Mouse (Mus musculus): ENCODE results near the gene Ifnl3. TPM values are rescaled to one million over a fixed set of nuclear protein-coding genes. Genes with fewer than 3 reads are reported as not detected.

Gene Ifnl3
- polyA plus RNA-seq, 1 experiment from 2014 or later = not detected

GRCm38 (mm10) chr7:28547154-28547553 is 24.5 kb downstream of the Ifnl3 start, which contains the start of gene Nccrp1:
Nccrp1 (minus strand) TSS chr7:28547254.
- no peak for ATAC-seq (ENCODE audit: insufficient number of reproducible peaks, insufficient read depth, low FRiP score, low TSS enrichment)
- 11% methylated on average over 5 of the region's 5 CpGs for WGBS
- Histone ChIP-seq H3K9ac (peak within 1 kb of the TSS; percentile 33), H3K4me3 (peak within 1 kb of the TSS; percentile 29), H3K27ac (no peak within 1 kb of the TSS), H3K4me2 (replicated peaks) (peak within 1 kb of the TSS; percentile 48), H3K9me3 (no peaks in the 10 kb centered on the region), H3K4me1 (peaks cover 15% of the 10 kb centered on the region), H3K27me3 (peaks cover 50% of the 10 kb centered on the region), H3K36me3 (no peaks in the 10 kb centered on the region)

GRCm38 (mm10) chr7:28547628-28548027 is 25.0 kb downstream of the Ifnl3 start:
- Histone ChIP-seq H3K9me3 (no peaks in the 10 kb centered on the region), H3K4me3 (no peak overlapping the region), H3K27me3 (peaks cover 50% of the 10 kb centered on the region), H3K36me3 (no peaks in the 10 kb centered on the region), H3K9ac (no peak overlapping the region), H3K4me1 (peaks cover 15% of the 10 kb centered on the region), H3K27ac (no peak overlapping the region), H3K4me2 (replicated peaks) (no peak overlapping the region)
- ATAC-seq (ENCODE audit: insufficient number of reproducible peaks, insufficient read depth, low FRiP score, low TSS enrichment) = no peak
- 62% methylated on average over 7 of the region's 7 CpGs for WGBS

- 92% methylated on average over 6 of the region's 6 CpGs for WGBS
- no peak for ATAC-seq (ENCODE audit: insufficient number of reproducible peaks, insufficient read depth, low FRiP score, low TSS enrichment)
- H3K9me3 ChIP-seq = no peaks in the 10 kb centered on the region
Observed at GRCm38 (mm10) chr7:28553076-28553475, 30.4 kb downstream of the Ifnl3 start.

GRCm38 (mm10) chr7:28555939-28556535 is 33.4 kb downstream of the Ifnl3 start:
- Histone ChIP-seq H3K36me3 (peaks cover 26% of the 10 kb centered on the region), H3K4me3 (no peak overlapping the region), H3K4me1 (no peaks in the 10 kb centered on the region), H3K9me3 (no peaks in the 10 kb centered on the region), H3K27ac (no peak overlapping the region), H3K9ac (no peak overlapping the region), H3K4me2 (replicated peaks) (no peak overlapping the region), H3K27me3 (no peaks in the 10 kb centered on the region)
- ATAC-seq (ENCODE audit: insufficient number of reproducible peaks, insufficient read depth, low FRiP score, low TSS enrichment) = no peak
- WGBS = 16% methylated on average over 5 of the region's 5 CpGs

More at GRCm38 (mm10) chr7:28553076-28553475, 30.4 kb downstream of the Ifnl3 start:
- Histone ChIP-seq H3K27ac (no peak overlapping the region), H3K9ac (no peak overlapping the region), H3K4me2 (replicated peaks) (no peak overlapping the region), H3K36me3 (no peaks in the 10 kb centered on the region), H3K4me3 (no peak overlapping the region), H3K4me1 (no peaks in the 10 kb centered on the region), H3K27me3 (peaks cover 5% of the 10 kb centered on the region; the same call in 1 of the 2 replicates)

- 79% methylated on average over 5 of the region's 5 CpGs for WGBS
- Histone ChIP-seq H3K4me3 (no peak overlapping the region), H3K27me3 (no peaks in the 10 kb centered on the region), H3K9me3 (no peaks in the 10 kb centered on the region), H3K27ac (no peak overlapping the region), H3K36me3 (peaks cover 34% of the 10 kb centered on the region), H3K4me1 (no peaks in the 10 kb centered on the region), H3K4me2 (replicated peaks) (no peak overlapping the region), H3K9ac (no peak overlapping the region)
- ATAC-seq (ENCODE audit: insufficient number of reproducible peaks, insufficient read depth, low FRiP score, low TSS enrichment) = no peak
Observed at GRCm38 (mm10) chr7:28557069-28557468, 34.4 kb downstream of the Ifnl3 start.

- H3K27ac ChIP-seq = no peak overlapping the region
- H3K9me3 ChIP-seq = no peaks in the 10 kb centered on the region
- no peak for ATAC-seq (ENCODE audit: insufficient number of reproducible peaks, insufficient read depth, low FRiP score, low TSS enrichment)
- H3K36me3 ChIP-seq = peaks cover 40% of the 10 kb centered on the region
- H3K9ac ChIP-seq = no peak overlapping the region
- no peak overlapping the region for H3K4me2 ChIP-seq (replicated peaks)
- 79% methylated on average over 6 of the region's 6 CpGs for WGBS
- no peak overlapping the region for H3K4me3 ChIP-seq
- H3K4me1 ChIP-seq = no peaks in the 10 kb centered on the region
- H3K27me3 ChIP-seq = no peaks in the 10 kb centered on the region
Observed at GRCm38 (mm10) chr7:28557708-28558107, 35.1 kb downstream of the Ifnl3 start.

- no peak overlapping the region for H3K4me3 ChIP-seq
- no peaks in the 10 kb centered on the region for H3K9me3 ChIP-seq
- 42% methylated on average over 4 of the region's 4 CpGs for WGBS
- ATAC-seq (ENCODE audit: insufficient number of reproducible peaks, insufficient read depth, low FRiP score, low TSS enrichment) = no peak
- no peak overlapping the region for H3K4me2 ChIP-seq (replicated peaks)
- peaks cover 48% of the 10 kb centered on the region for H3K36me3 ChIP-seq
- H3K27me3 ChIP-seq = no peaks in the 10 kb centered on the region
- H3K4me1 ChIP-seq = no peaks in the 10 kb centered on the region
- no peak overlapping the region for H3K9ac ChIP-seq
- H3K27ac ChIP-seq = 0 out of 2 replicates have a peak overlapping the region, but pooled peaks have one; percentile 11
Observed at GRCm38 (mm10) chr7:28558486-28558885, 35.9 kb downstream of the Ifnl3 start.

- Histone ChIP-seq H3K27ac (no peak overlapping the region), H3K4me2 (replicated peaks) (no peak overlapping the region), H3K4me1 (no peaks in the 10 kb centered on the region), H3K27me3 (no peaks in the 10 kb centered on the region), H3K9me3 (no peaks in the 10 kb centered on the region), H3K9ac (no peak overlapping the region), H3K36me3 (peaks cover 71% of the 10 kb centered on the region), H3K4me3 (no peak overlapping the region)
- no peak for ATAC-seq (ENCODE audit: insufficient number of reproducible peaks, insufficient read depth, low FRiP score, low TSS enrichment)
- WGBS = 91% methylated on average over 10 of the region's 10 CpGs
Observed at GRCm38 (mm10) chr7:28560856-28561255, 38.2 kb downstream of the Ifnl3 start.

GRCm38 (mm10) chr7:28561967-28562366 is 39.3 kb downstream of the Ifnl3 start:
- peaks cover 82% of the 10 kb centered on the region for H3K36me3 ChIP-seq
- H3K9me3 ChIP-seq = no peaks in the 10 kb centered on the region
- H3K27ac ChIP-seq = no peak overlapping the region
- H3K4me2 ChIP-seq (replicated peaks) = no peak overlapping the region
- no peak overlapping the region for H3K9ac ChIP-seq
- no peaks in the 10 kb centered on the region for H3K27me3 ChIP-seq
- no peak overlapping the region for H3K4me3 ChIP-seq
- ATAC-seq (ENCODE audit: insufficient number of reproducible peaks, insufficient read depth, low FRiP score, low TSS enrichment) = no peak
- 94% methylated on average over 11 of the region's 11 CpGs for WGBS
- H3K4me1 ChIP-seq = no peaks in the 10 kb centered on the region

GRCm38 (mm10) chr7:28562371-28562770 is 39.7 kb downstream of the Ifnl3 start:
- H3K9me3 ChIP-seq = no peaks in the 10 kb centered on the region
- H3K27me3 ChIP-seq = no peaks in the 10 kb centered on the region
- no peak overlapping the region for H3K4me2 ChIP-seq (replicated peaks)
- no peak for ATAC-seq (ENCODE audit: insufficient number of reproducible peaks, insufficient read depth, low FRiP score, low TSS enrichment)
- H3K27ac ChIP-seq = no peak overlapping the region
- no peak overlapping the region for H3K4me3 ChIP-seq
- no peak overlapping the region for H3K9ac ChIP-seq
- H3K4me1 ChIP-seq = no peaks in the 10 kb centered on the region
- peaks cover 86% of the 10 kb centered on the region for H3K36me3 ChIP-seq
- 93% methylated on average over 13 of the region's 13 CpGs for WGBS

GRCm38 (mm10) chr7:28562951-28563350 is 40.3 kb downstream of the Ifnl3 start:
- Histone ChIP-seq H3K4me2 (replicated peaks) (no peak overlapping the region), H3K9me3 (no peaks in the 10 kb centered on the region), H3K27me3 (no peaks in the 10 kb centered on the region), H3K9ac (no peak overlapping the region), H3K4me3 (no peak overlapping the region), H3K4me1 (no peaks in the 10 kb centered on the region), H3K36me3 (peaks cover 92% of the 10 kb centered on the region), H3K27ac (no peak overlapping the region)
- ATAC-seq (ENCODE audit: insufficient number of reproducible peaks, insufficient read depth, low FRiP score, low TSS enrichment) = no peak
- WGBS = 91% methylated on average over 13 of the region's 13 CpGs

GRCm38 (mm10) chr7:28565407-28565806 is 42.8 kb downstream of the Ifnl3 start:
- no peak overlapping the region for H3K9ac ChIP-seq
- H3K27me3 ChIP-seq = no peaks in the 10 kb centered on the region
- no peak for ATAC-seq (ENCODE audit: insufficient number of reproducible peaks, insufficient read depth, low FRiP score, low TSS enrichment)
- no peak overlapping the region for H3K4me3 ChIP-seq
- peaks cover 81% of the 10 kb centered on the region for H3K36me3 ChIP-seq
- no peaks in the 10 kb centered on the region for H3K4me1 ChIP-seq
- H3K27ac ChIP-seq = no peak overlapping the region
- no peak overlapping the region for H3K4me2 ChIP-seq (replicated peaks)
- 77% methylated on average over 5 of the region's 5 CpGs for WGBS
- no peaks in the 10 kb centered on the region for H3K9me3 ChIP-seq

Data from embryonic facial prominence, embryonic 12.5 days (tissue).